Mouse (Mus musculus): ENCODE data around the gene Snap47. TPM values are rescaled to one million over a fixed set of nuclear protein-coding genes. Genes with fewer than 3 reads are reported as not detected.

Snap47 gene
- total RNA-seq (2014; rRNA removed) = 369 and 373 TPM in 2 replicates
- polyA plus RNA-seq (2015; fragmentation: Nextera tagmentation; extraction: Ambion mirVana) = 488 and 507 TPM in 2 replicates

DNA sequence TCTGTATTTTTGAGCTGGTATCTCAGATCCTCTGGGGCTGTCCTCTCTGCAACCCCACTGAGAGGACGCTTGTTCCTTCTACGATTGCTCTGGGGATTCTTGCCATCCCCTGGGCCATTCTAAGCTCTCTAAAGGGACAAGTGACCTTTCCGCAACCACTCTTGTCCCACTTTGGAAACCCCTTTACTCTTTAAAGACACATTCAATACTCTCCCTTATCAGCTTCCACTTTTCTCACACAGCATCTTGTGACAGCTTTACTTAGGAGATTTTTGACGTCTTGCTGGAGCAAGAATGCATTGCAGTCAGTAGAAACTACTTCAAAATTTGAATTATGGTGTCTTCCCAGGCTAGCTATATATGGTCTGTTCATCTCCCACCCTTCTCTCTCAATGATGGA lies at the start of gene Snap47:
Gene Snap47 (minus strand): TSS at position 101 of the 400 bp plus-strand sequence.
- H3K36me3 ChIP-seq (ENCODE audit: insufficient read depth) = peaks cover 29% of the 10 kb centered on the region
- peaks cover 19% of the 10 kb centered on the region for H3K4me1 ChIP-seq (ENCODE audit: insufficient read depth)
- no peak for ATAC-seq
- H3K4me3 ChIP-seq (ENCODE audit: low read depth, low read length) = peak within 1 kb of the TSS; percentile 60
- no peaks in the 10 kb centered on the region for H3K27me3 ChIP-seq (ENCODE audit: insufficient read depth, low read length)
- H3K9me3 ChIP-seq (ENCODE audit: low read length) = no peaks in the 10 kb centered on the region
- H3K9ac ChIP-seq = peak within 1 kb of the TSS; percentile 82
- no peak for TF ChIP-seq CTCF (IDR thresholded peaks at IDR 0.05; ENCODE audit: low read depth)
- peak within 1 kb of the TSS; percentile 86 for H3K4me2 ChIP-seq (ENCODE audit: low read depth)
- DNase-seq = no peak
- 75% methylated on average over 4 of the region's 4 CpGs for WGBS
- H3K27ac ChIP-seq (ENCODE audit: low read depth, low read length) = peak within 1 kb of the TSS; percentile 71

DNA sequence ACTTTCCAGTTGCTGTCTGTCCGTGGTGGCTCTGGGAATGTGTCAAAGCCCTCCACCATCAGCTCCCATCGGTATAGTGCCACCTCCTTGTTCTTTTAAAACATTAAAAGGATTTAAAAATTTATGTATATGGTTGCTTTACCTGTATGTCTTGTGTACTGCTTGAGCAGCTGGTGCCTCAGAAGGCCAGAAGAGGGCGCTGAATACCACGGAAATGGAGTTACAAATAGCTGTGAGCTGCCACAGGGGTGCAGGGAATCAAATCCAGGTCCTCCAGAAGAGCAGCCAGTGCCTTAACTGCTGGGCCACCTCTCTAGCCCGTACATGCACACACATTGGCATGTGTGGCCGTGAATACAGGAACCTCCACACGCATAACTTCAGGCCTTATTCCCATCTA lies 46.8 kb upstream of the Snap47 start:
- Histone ChIP-seq H3K4me1 (ENCODE audit: insufficient read depth) (no peaks in the 10 kb centered on the region), H3K27me3 (ENCODE audit: insufficient read depth, low read length) (no peaks in the 10 kb centered on the region), H3K4me3 (ENCODE audit: low read depth, low read length) (no peak overlapping the region), H3K4me2 (ENCODE audit: low read depth) (no peak overlapping the region), H3K9me3 (ENCODE audit: low read length) (no peaks in the 10 kb centered on the region), H3K27ac (ENCODE audit: low read depth, low read length) (no peak overlapping the region), H3K36me3 (ENCODE audit: insufficient read depth) (peaks cover 88% of the 10 kb centered on the region), H3K9ac (no peak overlapping the region)
- WGBS = 94% methylated on average over 7 of the region's 7 CpGs
- no peak for TF ChIP-seq CTCF (IDR thresholded peaks at IDR 0.05; ENCODE audit: low read depth)
- ATAC-seq (no peak), DNase-seq (no peak)

DNA sequence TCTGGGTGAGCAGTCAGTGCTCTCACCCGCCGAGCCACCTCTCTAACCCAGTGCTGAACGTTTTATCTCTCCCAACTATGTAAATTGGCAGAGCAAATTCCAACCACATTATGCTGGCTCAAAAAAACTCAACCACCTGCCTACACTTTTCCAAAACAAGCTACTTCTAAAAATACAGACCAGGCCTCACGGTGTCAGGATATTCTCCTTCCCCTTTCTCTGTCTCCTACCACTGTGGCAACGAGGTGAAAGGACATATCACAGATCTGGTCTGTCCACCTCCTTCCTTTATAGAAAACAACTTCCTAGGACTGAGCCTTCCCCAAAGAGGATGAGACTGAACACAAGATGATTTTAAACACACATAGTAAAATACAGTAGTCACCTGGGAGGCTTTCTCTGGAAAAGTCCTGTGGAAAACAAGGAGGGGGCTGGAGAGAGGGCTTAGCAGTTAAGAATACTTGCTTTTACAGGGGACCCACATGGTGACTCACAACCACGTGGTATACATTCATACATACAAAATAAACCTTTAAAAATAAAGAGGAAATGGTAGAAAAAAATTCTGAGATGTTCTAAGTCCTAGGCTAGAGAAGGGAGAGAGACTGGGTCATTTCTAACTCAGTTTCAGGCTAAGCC lies 45.8 kb upstream of the Snap47 start:
- Histone ChIP-seq H3K36me3 (ENCODE audit: insufficient read depth) (peaks cover 88% of the 10 kb centered on the region), H3K27ac (ENCODE audit: low read depth, low read length) (no peak overlapping the region), H3K4me2 (ENCODE audit: low read depth) (no peak overlapping the region), H3K27me3 (ENCODE audit: insufficient read depth, low read length) (no peaks in the 10 kb centered on the region), H3K4me3 (ENCODE audit: low read depth, low read length) (no peak overlapping the region), H3K4me1 (ENCODE audit: insufficient read depth) (no peaks in the 10 kb centered on the region), H3K9ac (no peak overlapping the region), H3K9me3 (ENCODE audit: low read length) (no peaks in the 10 kb centered on the region)
- WGBS = 86% methylated on average over 6 of the region's 6 CpGs
- ATAC-seq (no peak), DNase-seq (no peak)
- no peak for TF ChIP-seq CTCF (IDR thresholded peaks at IDR 0.05; ENCODE audit: low read depth)

DNA sequence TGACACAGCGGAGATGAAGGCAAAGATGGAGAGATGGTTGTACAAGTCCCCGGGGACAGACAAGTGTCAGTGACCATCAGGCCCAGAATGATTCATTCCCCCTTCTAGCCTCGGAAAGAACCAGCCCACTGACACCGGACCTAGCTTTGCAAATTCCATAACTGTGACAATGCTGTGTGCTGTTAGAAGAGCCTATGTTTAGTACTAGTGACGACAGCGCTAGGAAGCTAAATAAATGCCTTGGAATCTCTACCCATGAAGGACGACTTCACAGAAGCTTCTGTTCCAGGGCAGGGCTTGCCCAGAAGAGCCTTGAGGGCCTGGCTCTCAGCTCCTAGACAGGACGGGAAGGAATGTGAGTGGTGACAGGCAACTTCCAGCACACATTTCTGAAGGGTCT lies 35.2 kb upstream of the Snap47 start:
- ATAC-seq = no peak

DNA sequence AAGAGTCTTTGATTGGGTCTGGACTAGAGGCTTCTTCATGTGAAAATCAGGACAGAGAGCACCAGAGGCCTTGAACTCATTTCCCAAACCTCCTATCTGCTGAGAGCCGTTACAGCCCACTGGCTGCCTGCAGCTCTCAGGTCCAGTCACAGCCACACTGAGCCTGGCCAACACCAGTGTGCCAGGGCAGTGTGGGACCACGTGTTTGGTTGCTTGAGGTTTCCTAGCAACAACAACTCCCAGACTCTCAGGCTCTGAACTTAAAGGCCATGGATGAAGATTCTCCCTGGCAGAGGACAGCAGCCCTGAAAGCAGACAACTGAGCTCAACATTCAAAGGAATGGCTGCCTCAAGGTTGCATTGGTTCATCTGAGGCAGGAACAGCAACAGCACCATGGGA lies 34.7 kb upstream of the Snap47 start:
- no peaks in the 10 kb centered on the region for H3K27me3 ChIP-seq (ENCODE audit: insufficient read depth, low read length)
- H3K9me3 ChIP-seq (ENCODE audit: low read length) = no peaks in the 10 kb centered on the region
- H3K4me2 ChIP-seq (ENCODE audit: low read depth) = no peak overlapping the region
- no peaks in the 10 kb centered on the region for H3K4me1 ChIP-seq (ENCODE audit: insufficient read depth)
- no peak overlapping the region for H3K27ac ChIP-seq (ENCODE audit: low read depth, low read length)
- DNase-seq (no peak), ATAC-seq (no peak)
- peaks cover 46% of the 10 kb centered on the region for H3K36me3 ChIP-seq (ENCODE audit: insufficient read depth)
- 59% methylated on average over 2 of the region's 2 CpGs for WGBS
- TF ChIP-seq CTCF (IDR thresholded peaks at IDR 0.05; ENCODE audit: low read depth) = no peak
- no peak overlapping the region for H3K9ac ChIP-seq
- no peak overlapping the region for H3K4me3 ChIP-seq (ENCODE audit: low read depth, low read length)

More for the DNA sequence above, 35.2 kb upstream of the Snap47 start:
- no peak for DNase-seq
- Histone ChIP-seq H3K36me3 (ENCODE audit: insufficient read depth) (peaks cover 52% of the 10 kb centered on the region), H3K9ac (no peak overlapping the region), H3K27me3 (ENCODE audit: insufficient read depth, low read length) (no peaks in the 10 kb centered on the region), H3K4me1 (ENCODE audit: insufficient read depth) (no peaks in the 10 kb centered on the region), H3K9me3 (ENCODE audit: low read length) (no peaks in the 10 kb centered on the region), H3K4me3 (ENCODE audit: low read depth, low read length) (no peak overlapping the region), H3K27ac (ENCODE audit: low read depth, low read length) (no peak overlapping the region), H3K4me2 (ENCODE audit: low read depth) (no peak overlapping the region)
- TF ChIP-seq CTCF (IDR thresholded peaks at IDR 0.05; ENCODE audit: low read depth) = no peak
- 87% methylated on average over 8 of the region's 8 CpGs for WGBS

DNA sequence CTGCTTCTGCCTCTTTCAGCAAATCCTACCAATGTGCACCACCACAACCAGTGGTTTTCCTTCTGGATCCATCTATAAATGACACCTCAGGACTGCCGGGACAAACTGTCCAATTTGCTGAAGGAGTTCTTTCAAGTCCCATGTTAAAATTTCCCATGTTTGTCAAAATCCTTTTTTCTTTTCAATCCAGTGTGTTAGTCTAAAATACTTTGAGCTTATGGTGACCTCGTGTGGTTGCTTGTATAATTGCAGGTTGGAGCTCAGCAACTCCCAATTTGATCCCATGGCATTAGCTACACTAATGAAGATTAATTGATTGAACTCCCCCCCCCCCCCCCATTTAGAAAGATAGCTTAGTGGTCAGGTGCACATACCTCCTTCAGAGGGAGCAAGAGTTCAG lies 32.2 kb upstream of the Snap47 start:
- no peaks in the 10 kb centered on the region for H3K4me1 ChIP-seq (ENCODE audit: insufficient read depth)
- peak; percentile 86 for DNase-seq
- no peak overlapping the region for H3K4me2 ChIP-seq (ENCODE audit: low read depth)
- no peaks in the 10 kb centered on the region for H3K27me3 ChIP-seq (ENCODE audit: insufficient read depth, low read length)
- H3K9me3 ChIP-seq (ENCODE audit: low read length) = no peaks in the 10 kb centered on the region
- H3K4me3 ChIP-seq (ENCODE audit: low read depth, low read length) = no peak overlapping the region
- H3K27ac ChIP-seq (ENCODE audit: low read depth, low read length) = no peak overlapping the region
- TF ChIP-seq CTCF (IDR thresholded peaks at IDR 0.05; ENCODE audit: low read depth) = peak; percentile 79
- no peak; the same call in 1 of the 2 replicates for ATAC-seq
- H3K9ac ChIP-seq = no peak overlapping the region
- peaks cover 29% of the 10 kb centered on the region for H3K36me3 ChIP-seq (ENCODE audit: insufficient read depth)
- 4% methylated on average over 2 of the region's 2 CpGs for WGBS

DNA sequence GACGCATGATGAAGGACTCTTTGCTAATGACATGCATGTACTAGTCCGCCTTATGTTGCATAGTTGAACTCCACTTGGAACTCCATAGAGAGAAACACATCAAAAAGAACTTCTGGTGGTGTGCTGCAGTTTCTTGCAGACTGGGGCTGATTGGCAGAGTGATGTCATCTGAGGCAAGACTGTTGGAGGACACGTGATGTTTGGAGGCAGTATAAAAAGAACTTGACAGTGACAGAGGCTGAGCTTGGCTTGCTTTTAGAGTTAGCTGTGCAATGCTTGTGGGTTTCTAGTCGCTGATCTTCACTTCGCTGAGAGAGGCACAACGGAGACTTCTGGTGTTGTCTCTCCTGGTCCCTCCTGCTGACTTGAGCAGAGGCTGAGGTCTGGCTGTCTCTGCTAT lies 26.3 kb upstream of the Snap47 start:
- no peaks in the 10 kb centered on the region for H3K4me1 ChIP-seq (ENCODE audit: insufficient read depth)
- H3K27me3 ChIP-seq (ENCODE audit: insufficient read depth, low read length) = no peaks in the 10 kb centered on the region
- H3K4me2 ChIP-seq (ENCODE audit: low read depth) = no peak overlapping the region
- no peak overlapping the region for H3K9ac ChIP-seq
- H3K36me3 ChIP-seq (ENCODE audit: insufficient read depth) = no peaks in the 10 kb centered on the region
- no peaks in the 10 kb centered on the region for H3K9me3 ChIP-seq (ENCODE audit: low read length)
- TF ChIP-seq CTCF (IDR thresholded peaks at IDR 0.05; ENCODE audit: low read depth) = no peak
- DNase-seq (no peak), ATAC-seq (no peak)
- H3K4me3 ChIP-seq (ENCODE audit: low read depth, low read length) = no peak overlapping the region
- 69% methylated on average over 6 of the region's 6 CpGs for WGBS
- no peak overlapping the region for H3K27ac ChIP-seq (ENCODE audit: low read depth, low read length)

Data from forebrain, postnatal 0 days (tissue).